Mouse (Mus musculus): ENCODE results near the gene Frmpd1.

Frmpd1 gene

DNA sequence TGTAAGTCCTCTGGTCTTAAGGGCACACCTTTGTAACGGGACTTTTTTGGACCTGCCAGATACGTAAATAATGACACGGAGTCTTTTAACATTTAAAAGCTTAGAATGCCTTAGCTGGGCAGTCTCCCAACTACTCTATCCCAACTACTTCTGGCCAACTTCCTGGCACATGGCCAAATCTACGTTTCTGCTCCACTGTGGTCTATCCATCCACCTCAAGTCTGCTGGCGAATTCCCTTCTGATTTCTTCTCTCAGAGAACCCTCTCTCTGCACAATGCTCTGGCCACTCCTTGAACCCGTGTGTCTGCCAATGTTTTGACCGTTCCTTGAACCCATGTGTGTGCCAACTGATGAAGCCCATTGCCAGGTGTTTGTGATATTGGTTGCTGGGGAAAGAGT lies 146.5 kb downstream of the Frmpd1 start:
- no peak for DNase-seq (ENCODE audit: low spot score)

DNA sequence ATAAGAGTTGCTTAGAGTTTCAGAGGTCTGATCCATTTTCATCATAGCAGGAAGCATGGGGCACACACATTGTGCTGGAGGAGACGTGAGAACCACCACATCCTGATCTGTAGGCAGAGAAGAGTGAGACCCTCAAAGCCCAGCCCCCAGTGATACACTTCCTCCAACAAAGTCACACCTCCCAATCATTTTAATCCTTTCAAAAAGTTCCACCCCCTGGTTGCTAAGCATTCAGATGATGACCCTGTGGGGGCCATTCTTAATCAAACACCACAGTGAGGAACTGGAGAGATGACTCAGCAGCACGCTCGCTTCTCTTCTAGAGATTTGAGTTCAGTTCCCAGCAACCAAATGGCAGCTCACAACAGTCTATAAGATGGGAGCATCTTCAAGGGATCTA lies 147.8 kb downstream of the Frmpd1 start:
- DNase-seq (ENCODE audit: low spot score), result no peak
